Mouse (Mus musculus) kidney, postnatal 25 days (tissue): ENCODE results near the gene Ccdc152.

Source experiments
- DNase-seq, 2 experiments: peaks; one replicate each; pipeline ENCODE4 v3.0.0; 2021; ENCODE audit warnings: mixed read lengths in 2 of 2

Gene Ccdc152

DNA sequence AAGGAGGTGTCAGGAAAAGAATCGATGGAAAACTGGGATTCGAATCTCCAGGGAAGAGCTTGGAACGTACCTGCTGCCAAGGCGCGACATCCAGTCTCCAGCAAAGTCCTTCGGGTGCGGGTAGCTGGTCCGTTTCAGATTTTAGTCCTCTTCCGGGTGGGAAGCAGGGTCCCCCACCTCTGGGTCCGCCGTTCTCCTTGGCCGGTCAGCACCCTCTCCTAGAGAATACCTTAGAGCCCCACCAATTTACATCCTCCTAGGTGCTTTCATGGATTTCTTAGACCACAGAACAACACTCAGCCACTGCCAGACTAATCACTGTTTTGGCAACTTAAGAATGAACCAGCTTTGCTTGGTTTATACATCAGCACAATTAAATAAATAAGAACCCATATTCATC, at the start of gene Ccdc152:
Ccdc152 (minus strand) TSS at position 101 of the 400 bp plus-strand sequence.
- no peak for DNase-seq

GRCm38 (mm10) chr15:3349306-3350064, 46.2 kb upstream of the Ccdc152 start:
- no peak for DNase-seq

DNA sequence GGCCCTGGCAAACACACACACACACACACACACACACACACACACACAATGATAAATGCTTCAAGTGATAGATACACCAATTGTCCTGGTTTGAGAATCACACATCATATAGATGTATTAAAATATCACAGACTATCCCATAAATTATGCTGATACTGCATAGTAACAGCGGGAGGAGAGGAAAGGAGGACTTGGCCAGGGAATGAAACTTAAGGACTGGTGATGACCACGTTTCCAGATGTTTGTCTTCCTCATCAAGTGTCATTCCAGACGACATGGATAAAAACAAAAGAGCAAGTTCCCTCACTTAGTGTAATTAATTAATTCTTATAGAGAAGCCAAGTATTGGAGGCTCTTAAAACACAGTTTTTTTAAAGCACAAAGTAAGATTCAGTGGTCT, 43.4 kb upstream of the Ccdc152 start:
- DNase-seq, result no peak

GRCm38 (mm10) chr15:3344555-3344954, 41.2 kb upstream of the Ccdc152 start:
- DNase-seq, result no peak

DNA sequence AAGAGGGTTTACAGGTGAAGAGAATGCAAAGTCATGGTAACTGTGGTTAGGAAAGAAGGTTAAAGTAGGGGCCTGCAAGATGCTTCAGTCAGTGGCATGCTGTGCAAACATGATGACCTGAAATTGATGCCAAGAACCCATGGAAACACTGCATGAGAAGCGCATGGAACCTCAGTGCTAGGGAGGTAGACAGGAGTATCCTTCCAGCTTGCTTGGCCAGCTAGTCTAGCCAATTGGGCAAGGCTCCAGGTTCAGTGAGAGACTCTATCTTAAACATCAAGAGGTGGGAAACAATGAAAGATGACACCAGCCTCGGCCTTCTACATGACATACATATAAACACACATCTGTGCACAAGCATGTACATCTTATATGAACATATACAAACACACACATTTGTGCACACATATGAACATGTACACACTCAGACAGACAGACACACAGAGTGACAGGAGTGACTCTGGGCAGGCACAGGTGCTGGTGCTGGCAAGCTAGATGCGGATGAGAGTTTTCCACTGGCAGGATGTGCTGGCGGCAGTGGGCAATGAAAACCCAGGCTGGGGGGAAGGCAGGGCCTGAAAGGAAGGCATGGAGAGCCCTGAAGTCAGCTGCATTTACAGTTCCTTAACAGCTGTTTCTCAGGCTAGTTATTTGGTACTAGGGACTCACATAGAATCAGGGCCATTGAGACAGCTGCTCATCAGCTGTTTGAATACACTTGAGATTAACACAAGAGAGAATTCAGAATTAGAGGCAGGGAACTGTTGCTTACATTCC, 38.7 kb upstream of the Ccdc152 start:
- DNase-seq, result peak; percentile 10 to 23

- DNase-seq, result no peak
Observed at GRCm38 (mm10) chr15:3339847-3340246, 36.5 kb upstream of the Ccdc152 start.

DNA sequence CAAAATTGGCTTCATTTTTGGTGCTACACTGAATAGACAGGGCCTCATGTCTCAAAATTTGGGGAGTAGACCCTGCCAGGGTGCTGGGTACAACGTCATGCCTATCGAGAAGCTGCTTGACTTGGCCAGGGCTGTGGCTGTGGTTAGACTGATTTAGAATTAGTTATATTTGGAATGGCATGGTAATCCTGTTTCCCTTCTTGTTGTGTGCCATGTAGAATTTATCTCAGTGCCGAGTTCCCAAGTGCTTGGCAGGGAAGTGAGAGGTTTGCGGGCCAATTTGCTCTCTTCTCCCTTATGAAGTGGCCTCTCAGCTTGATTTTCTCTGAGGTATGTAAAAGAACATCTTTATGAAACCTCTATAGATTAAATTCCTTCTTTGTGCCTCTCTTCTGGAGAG, 29.2 kb upstream of the Ccdc152 start:
- no peak for DNase-seq

DNA sequence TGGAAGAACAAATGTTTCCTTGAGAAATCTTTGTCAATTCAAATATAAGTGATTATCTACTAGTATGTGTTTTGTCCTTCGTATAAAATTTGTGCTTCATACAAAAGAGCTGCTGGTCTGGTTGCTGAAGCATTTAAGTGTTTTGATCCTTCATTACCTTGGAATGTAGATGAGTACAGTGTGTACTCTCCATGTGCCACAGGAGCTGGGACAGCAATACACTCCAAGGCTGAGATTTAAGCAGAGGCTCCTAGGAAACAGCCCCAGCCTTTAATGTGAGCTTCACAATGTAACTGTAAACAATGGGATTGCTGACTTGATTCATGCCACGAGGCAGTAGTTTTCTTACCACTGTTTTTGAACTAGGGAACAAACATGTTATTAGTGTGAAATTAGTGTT, 28.5 kb upstream of the Ccdc152 start:
- DNase-seq, result no peak

- peak in 1 of 2 experiments; percentile 6 for DNase-seq
Observed at GRCm38 (mm10) chr15:3330291-3330690, 27.0 kb upstream of the Ccdc152 start.

DNA sequence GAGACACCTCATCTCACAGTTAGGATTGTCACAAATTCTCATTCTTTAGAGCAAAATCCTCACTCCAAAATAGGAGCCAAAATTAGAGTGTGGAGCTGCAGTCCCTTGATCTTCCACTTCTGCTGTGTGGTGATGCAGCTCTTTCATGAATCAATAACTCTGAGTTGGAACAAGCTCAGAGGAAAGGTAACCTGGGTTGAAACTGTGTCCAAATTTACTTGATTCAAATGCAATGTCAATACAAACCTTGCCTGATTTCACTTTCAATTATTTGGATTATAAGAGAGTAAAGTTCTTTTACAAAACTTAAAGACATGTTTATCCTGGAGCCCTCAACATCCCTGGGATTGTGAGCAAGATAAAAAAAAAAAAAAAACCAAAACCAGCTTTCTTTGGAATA, 19.7 kb upstream of the Ccdc152 start:
- no peak for DNase-seq

DNA sequence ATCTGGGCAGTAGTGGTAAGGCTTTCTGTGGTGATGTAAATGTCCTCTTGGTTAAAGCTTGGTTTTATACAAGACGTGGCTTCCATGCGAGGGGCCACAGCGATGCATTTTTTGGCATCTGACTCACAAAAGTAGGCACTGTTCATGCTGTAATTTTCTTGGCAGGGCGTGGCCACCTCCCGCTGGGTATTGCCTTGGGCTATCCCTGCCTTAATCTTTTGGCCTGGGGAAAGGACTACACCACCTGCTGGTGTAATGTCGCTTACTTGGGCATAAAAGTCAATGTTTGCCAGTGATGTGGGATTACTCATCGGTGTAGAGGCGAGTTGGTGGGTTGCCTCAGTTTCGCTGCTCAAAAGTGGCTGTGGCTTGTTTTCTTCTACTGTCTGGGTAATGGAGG, 16.6 kb upstream of the Ccdc152 start:
- no peak for DNase-seq

DNA sequence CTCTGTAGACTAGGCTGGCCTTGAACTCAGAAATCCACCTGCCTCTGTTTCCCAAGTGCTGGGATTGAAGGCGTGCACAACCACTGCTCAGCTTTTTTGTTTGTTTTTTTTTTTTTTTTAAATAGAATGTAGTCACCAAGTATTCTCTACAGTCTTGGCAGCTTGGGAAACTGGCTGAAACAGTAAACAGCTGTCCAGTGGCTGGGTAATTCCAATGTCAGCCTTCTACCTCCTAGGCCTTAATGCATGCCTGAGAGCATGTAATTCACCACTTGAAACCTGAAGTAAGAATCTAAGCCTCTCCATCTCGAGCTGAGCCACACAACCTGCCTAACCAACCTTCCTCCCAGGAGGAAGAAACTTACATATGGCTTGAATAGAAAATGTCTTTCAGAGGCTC, 13.3 kb upstream of the Ccdc152 start:
- no peak for DNase-seq

DNA sequence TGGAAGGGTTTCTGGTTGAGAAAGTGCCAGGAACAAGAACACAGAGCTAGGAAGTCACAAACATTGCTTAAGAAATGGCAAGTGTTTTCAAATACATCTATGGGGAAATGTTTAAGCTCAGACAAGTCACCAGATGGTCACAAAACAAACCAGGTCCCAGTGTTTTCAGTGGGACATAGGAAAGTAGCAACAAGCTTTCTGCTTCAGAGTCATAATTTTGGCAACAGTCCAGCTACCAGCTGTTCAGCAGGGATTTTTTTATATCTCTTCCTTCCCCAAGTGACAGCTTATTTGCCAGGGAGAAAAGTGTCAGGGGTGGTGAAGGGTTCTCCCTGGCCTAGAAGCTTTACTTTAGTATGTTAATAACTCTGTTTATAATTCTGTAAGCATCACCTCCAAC, 9.6 kb upstream of the Ccdc152 start:
- DNase-seq, result no peak

DNA sequence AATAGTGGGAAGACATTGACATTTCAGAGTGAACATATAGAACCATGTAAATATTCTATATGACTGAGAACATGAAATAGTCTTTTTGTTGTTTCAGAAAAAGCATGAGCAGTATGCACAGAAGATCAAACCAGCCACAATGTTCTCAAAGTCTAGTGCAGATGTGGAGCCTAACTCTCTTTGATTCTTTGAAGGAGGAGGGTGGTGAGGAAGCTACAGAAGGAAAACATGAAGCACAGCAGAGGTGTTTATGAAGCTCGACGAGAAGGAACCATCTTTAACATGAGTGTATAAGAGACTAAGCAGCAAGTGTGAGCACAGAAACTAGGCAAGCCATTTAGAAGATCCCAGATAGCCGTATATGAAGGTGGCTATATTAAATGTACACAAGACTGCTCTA, 6.5 kb upstream of the Ccdc152 start:
- DNase-seq, result no peak

DNA sequence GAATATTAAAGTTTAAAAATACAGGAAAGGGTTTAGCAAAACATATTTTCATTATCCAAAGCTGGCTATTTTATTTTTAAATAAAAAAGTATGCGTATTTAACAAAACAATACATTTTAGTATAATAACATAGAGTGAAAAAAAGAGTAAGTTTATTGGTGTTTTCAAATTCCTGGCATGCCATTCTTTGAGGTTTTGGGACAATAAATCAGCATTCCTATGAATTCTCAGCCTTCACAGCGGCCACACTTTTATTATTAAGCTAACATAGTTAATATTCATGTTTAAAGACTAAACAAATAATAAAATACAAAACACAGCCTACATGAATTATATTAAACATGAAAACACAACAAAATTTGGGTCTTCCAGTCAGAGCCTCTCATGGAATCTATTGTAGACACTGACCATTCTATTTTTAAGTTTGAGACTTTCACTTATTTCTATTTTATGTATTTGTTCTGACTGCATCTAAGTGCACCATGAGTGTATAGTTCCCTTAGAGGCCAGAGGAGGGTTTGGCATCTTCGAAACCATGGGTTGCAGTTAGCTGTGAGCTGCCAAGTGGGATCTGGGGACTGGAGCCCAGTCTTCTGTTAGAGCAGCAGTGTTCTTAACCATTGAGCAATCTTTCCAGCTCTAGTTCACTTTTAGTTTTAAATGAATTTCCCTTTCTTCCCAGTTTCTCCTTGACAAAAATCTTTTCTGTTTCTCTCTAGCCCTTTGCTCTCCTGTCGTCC, 2.8 kb downstream of the Ccdc152 start:
- no peak for DNase-seq

GRCm38 (mm10) chr15:3297615-3298014, 5.7 kb downstream of the Ccdc152 start:
- no peak for DNase-seq

DNA sequence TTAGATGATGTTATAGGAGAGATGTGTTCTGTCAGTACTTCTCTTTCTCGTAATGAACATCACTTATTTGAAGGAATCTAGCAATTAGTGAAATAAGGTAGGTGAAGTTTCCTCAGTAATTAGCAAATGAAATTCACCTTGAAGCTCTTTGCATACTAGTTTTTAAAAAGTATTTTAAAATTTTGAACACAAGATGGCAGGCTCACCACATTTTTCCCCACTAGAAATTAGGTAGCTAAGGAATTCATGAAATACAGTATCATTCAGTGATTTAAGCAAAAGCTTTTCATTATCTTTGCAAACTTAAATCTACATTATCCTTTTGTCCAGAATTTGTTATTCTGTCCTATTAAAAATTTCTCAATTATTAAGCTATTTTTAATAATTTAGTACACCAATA, 7.3 kb downstream of the Ccdc152 start:
- no peak for DNase-seq

DNA sequence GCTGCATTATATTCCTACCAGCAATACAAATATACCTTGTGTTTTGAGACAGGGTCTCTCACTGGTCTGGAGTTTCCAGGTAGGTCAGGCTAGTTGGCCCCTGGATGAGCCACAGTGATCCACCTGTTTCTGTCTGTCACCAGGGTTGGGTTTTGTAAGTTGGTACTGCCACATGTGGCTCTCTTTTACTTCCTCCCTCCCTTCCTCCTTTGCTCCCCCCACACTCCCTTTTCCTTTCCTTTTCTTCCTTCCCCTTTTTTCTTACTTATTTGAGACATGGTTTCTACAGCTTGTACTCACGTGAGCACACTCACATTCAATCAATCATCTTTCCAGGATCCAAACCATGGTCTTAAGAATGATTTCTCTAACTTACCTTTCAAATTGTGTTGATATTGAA, 9.8 kb downstream of the Ccdc152 start:
- no peak for DNase-seq

DNA sequence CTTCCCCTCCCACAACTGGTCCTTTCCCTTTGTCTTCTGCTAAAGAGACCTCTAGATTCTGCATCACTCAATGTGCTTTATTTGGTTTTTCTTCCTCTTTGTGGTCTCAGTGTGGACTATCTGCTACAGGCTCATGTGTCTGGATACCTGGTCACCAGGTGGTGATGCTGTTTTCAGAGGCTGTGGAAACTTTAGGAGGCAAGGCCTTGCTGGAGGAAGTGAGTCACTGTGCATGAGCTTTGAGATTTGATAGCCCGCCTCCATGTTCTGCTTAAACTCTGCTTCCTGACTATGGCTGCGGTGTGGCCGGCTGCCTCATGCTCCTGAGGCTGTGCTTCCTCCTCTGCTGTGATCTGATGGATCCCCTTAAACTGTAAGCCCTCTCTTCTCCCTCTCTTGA, 12.9 kb downstream of the Ccdc152 start:
- DNase-seq, result no peak

DNA sequence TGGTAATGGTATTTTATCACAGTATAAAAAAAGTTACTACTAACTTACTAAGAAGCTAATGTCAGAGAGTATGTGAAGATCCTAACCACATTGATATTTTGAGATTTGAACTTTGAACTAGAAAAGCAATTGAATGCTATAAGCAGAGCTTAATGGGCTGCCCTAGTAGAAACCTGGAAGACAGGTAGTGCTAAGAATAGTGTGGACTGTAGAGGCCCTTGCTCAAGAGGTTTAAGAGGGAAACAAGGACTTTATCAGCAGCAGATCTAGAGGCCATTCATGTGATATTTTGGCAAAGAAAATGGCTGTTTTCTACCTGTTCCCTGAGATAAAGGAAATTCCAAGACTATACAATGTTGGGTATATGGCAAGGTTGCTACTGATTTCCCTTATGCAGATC, 17.3 kb downstream of the Ccdc152 start:
- no peak for DNase-seq

GRCm38 (mm10) chr15:3281737-3282136, 21.6 kb downstream of the Ccdc152 start:
- no peak for DNase-seq

- DNase-seq, result no peak
Observed at GRCm38 (mm10) chr15:3281216-3281615, 22.1 kb downstream of the Ccdc152 start.

- no peak for DNase-seq
Observed at GRCm38 (mm10) chr15:3279242-3279641, 24.1 kb downstream of the Ccdc152 start.

GRCm38 (mm10) chr15:3277391-3277790, 25.9 kb downstream of the Ccdc152 start:
- DNase-seq, result no peak
